Mouse (Mus musculus) neural tube, embryonic 14.5 days (tissue): Measurements from ENCODE around the gene Gm364. TPM values are rescaled to one million over a fixed set of nuclear protein-coding genes. Genes with fewer than 3 reads are reported as not detected.

Experiments used
- ATAC-seq: fragments of 200-750 bp; cut with Nextera tagmentation; 2 replicates; pipeline ENCODE4 v1.8.0; 2017; ENCODE audit warnings: low read depth, mild to moderate bottlenecking, moderate TSS enrichment, moderate library complexity
- H3K27ac ChIP-seq: fragments of 300-500 bp; sonication (generic); 2 replicates; pipeline ENCODE4 v1.5.1; 2014; ENCODE audit warnings: low read depth, mild to moderate bottlenecking, control low read depth, low read length, moderate library complexity, mixed read lengths
- H3K27me3 ChIP-seq: fragments of 300-500 bp; sonication (generic); 2 replicates; pipeline ENCODE4 v1.6.1; 2014; ENCODE audit warnings: low read length; ENCODE audit not compliant: control insufficient read depth, insufficient read depth
- H3K36me3 ChIP-seq: fragments of 300-500 bp; sonication (generic); 2 replicates; pipeline ENCODE4 v1.6.1; 2014; ENCODE audit warnings: low read length, mixed read lengths; ENCODE audit not compliant: control insufficient read depth, insufficient read depth
- H3K4me1 ChIP-seq: fragments of 300-500 bp; sonication (generic); 2 replicates; pipeline ENCODE4 v1.6.1; 2014; ENCODE audit warnings: low read length; ENCODE audit not compliant: control insufficient read depth, insufficient read depth
- H3K4me2 ChIP-seq: fragments of 300-500 bp; sonication (generic); 2 replicates; pipeline ENCODE4 v1.6.1; 2014; ENCODE audit warnings: mild to moderate bottlenecking, low read depth, low read length, control low read depth
- H3K4me3 ChIP-seq: fragments of 300-500 bp; sonication (generic); 2 replicates; pipeline ENCODE4 v1.5.1; 2014; ENCODE audit warnings: low read depth, low read length, control low read depth, mixed read lengths
- H3K9ac ChIP-seq: fragments of 300-500 bp; sonication (generic); replicated peaks from 2 replicates; pipeline ENCODE4 v1.6.1; 2014; ENCODE audit warnings: low read depth, mild to moderate bottlenecking, control low read depth, low read length, mixed read lengths
- H3K9me3 ChIP-seq: fragments of 300-500 bp; sonication (generic); 2 replicates; pipeline ENCODE4 v1.6.1; 2016; ENCODE audit warnings: low read length; ENCODE audit not compliant: control insufficient read depth
- WGBS: fragments of 180-500 bp; shearing (Covaris S2); extraction: QIAGEN DNeasy Blood & Tissue Kit; methylation state at CpG from one replicate; pipeline ENCODE4 v1.1.7; 2014; 5-methylcytosine and 5-hydroxymethylcytosine counted together
- polyA plus RNA-seq: library from polyadenylated mRNA; unstranded; fragments of >200 nt; fragmentation: Nextera tagmentation; extraction: Ambion mirVana; gene quantifications from 2 replicates; pipeline ENCODE4 v1.2.1, GENCODE M21; 2014

The Gm364 gene
- not detected in 2 replicates for polyA plus RNA-seq

DNA sequence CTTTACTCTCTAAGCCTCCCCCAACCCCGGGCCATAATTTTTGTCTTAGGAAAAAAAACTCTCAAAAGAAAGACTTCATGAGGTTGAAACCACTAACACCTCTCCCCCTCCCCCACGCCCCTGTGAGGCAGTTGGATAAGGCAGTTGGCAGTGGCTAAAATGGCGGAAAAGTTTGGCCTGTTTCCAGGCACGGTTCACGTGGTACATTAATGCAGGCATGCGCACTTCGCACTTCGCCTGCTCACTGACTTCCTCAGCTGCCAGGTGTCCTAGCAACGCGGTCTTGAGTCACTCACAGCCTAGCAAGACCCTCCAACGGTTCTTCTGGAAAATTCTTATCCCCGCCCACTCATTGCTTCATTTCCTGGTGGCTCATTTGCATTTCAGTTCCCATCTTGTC lies at the start of gene Gm364:
Gene Gm364 (plus strand): TSS at position 386 of the 400 bp plus-strand sequence.
- no peaks in the 10 kb centered on the region for H3K9me3 ChIP-seq
- H3K4me1 ChIP-seq = no peaks in the 10 kb centered on the region
- H3K4me3 ChIP-seq = no peak within 1 kb of the TSS
- ATAC-seq = no peak
- no peaks in the 10 kb centered on the region for H3K36me3 ChIP-seq
- 87% methylated on average over 12 of the region's 12 CpGs for WGBS
- H3K4me2 ChIP-seq = no peak within 1 kb of the TSS
- no peak within 1 kb of the TSS for H3K9ac ChIP-seq
- H3K27me3 ChIP-seq = no peaks in the 10 kb centered on the region
- no peak within 1 kb of the TSS for H3K27ac ChIP-seq

DNA sequence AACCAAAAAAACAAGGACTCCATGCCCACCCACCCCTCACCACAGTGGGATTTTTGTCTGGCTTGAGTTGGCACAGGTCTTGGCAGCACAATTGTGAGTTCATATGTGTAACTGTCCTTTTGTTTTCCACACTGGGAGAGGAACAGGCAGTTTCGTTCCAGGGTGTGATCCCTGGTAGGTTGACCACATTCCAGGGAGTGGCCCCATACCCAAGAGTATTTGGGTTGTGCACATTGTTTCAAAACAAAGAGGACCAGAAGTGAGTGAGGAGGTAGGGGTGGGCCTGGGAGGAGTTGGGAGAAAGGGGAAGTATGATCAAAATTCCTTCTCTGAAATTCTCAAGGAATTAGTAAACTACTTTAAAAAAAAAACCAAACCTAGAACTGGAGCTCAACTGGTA lies 49.6 kb upstream of the Gm364 start:
- Histone ChIP-seq H3K4me1 (no peaks in the 10 kb centered on the region), H3K4me2 (no peak overlapping the region), H3K36me3 (no peaks in the 10 kb centered on the region), H3K27me3 (no peaks in the 10 kb centered on the region), H3K27ac (no peak overlapping the region), H3K9me3 (no peaks in the 10 kb centered on the region), H3K9ac (no peak overlapping the region), H3K4me3 (no peak overlapping the region)
- 75% methylated on average over 1 of the region's 1 CpGs for WGBS
- no peak for ATAC-seq

DNA sequence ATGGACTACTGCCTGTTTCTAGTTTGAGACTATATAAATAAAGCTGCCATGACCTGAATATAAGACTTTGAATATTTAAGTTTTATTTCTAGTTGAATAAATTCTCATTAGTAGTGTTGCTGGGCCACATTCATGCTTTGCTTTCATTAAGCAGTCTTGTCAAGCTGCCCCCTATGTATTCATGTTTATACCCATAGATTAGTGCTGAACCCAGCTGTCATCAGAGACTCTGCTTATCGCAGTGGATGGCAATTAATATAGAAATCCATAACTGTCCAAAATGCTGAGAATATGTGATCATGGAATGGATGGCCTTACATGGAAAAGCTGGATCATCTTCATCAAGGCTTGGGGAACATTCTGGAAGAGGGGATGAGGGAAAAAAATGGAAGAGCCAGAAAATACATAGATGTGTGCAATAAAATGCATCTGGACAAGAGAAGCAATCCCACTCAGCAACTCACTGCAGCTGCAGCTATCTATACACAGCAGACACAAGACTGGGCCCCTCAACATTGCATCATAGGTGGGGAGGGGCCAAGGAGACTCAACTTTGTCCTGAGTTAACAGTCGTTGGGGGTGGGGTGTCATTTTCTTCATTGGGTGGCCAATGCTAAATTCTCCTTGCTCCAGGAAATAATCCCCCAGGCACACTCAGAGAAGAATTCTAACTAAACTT lies 43.9 kb upstream of the Gm364 start:
- no peak overlapping the region for H3K4me2 ChIP-seq
- H3K4me1 ChIP-seq = no peaks in the 10 kb centered on the region
- no peaks in the 10 kb centered on the region for H3K9me3 ChIP-seq
- no peaks in the 10 kb centered on the region for H3K27me3 ChIP-seq
- H3K27ac ChIP-seq = no peak overlapping the region
- H3K4me3 ChIP-seq = no peak overlapping the region
- H3K9ac ChIP-seq = no peak overlapping the region
- no peaks in the 10 kb centered on the region for H3K36me3 ChIP-seq
- ATAC-seq = no peak
- 67% methylated on average over 2 of the region's 2 CpGs for WGBS

- Histone ChIP-seq H3K27ac (no peak overlapping the region), H3K4me2 (no peak overlapping the region), H3K36me3 (no peaks in the 10 kb centered on the region), H3K9me3 (no peaks in the 10 kb centered on the region), H3K4me1 (no peaks in the 10 kb centered on the region), H3K9ac (no peak overlapping the region), H3K4me3 (no peak overlapping the region), H3K27me3 (no peaks in the 10 kb centered on the region)
- 81% methylated on average over 4 of the region's 4 CpGs for WGBS
- ATAC-seq = no peak
Measured at GRCm38 (mm10) chrX:57372965-57373364, 36.0 kb upstream of the Gm364 start.

DNA sequence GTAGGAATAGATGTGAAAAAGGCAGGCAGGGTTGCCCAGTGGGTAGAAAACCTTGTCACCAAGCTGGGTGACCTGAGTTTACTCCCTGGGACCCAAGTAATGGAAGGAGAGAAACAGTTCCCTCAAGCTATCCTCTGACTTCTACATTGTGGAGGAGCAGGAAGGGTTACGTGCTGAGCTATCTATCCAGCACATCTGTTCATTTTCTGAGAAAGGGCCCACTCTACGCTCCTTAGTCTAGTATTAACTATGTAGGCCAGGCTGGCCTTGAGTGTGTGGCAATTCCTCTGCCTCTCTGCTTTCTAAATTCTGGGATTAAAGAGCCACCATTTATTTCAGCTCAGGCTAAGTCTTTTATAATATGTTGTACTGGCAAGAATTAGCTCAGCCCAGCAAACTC lies 35.4 kb upstream of the Gm364 start:
- Histone ChIP-seq H3K4me1 (no peaks in the 10 kb centered on the region), H3K4me3 (no peak overlapping the region), H3K27ac (no peak overlapping the region), H3K9me3 (no peaks in the 10 kb centered on the region), H3K4me2 (no peak overlapping the region), H3K36me3 (0 out of 2 replicates have a peak, but pooled peaks cover 1% of the 10 kb centered on the region), H3K27me3 (no peaks in the 10 kb centered on the region), H3K9ac (no peak overlapping the region)
- 89% methylated on average over 2 of the region's 2 CpGs for WGBS
- ATAC-seq = no peak

DNA sequence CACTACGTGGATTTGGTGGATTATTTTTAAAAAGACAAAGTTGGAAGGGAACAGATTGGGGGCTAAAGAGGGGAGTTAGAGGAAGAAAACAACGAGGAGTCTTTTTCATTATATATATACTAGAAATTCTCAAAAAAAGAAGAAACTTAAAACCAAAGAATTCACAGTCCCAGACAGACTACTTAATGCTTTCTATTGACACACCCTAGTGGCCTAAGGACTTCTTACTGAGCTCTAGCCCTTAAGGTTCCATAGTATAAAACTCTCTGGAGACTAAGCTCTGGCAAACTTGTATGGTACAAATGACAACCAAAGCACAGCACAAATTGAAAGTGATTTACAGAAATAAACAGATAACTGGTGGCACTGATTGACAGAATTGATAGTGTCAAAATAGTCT lies 34.9 kb upstream of the Gm364 start:
- no peaks in the 10 kb centered on the region for H3K4me1 ChIP-seq
- WGBS = 90% methylated on average over 2 of the region's 2 CpGs
- no peak overlapping the region for H3K4me2 ChIP-seq
- H3K9me3 ChIP-seq = no peaks in the 10 kb centered on the region
- no peak for ATAC-seq
- H3K27me3 ChIP-seq = no peaks in the 10 kb centered on the region
- no peak overlapping the region for H3K9ac ChIP-seq
- H3K36me3 ChIP-seq = 0 out of 2 replicates have a peak, but pooled peaks cover 5% of the 10 kb centered on the region
- no peak overlapping the region for H3K27ac ChIP-seq
- no peak overlapping the region for H3K4me3 ChIP-seq

DNA sequence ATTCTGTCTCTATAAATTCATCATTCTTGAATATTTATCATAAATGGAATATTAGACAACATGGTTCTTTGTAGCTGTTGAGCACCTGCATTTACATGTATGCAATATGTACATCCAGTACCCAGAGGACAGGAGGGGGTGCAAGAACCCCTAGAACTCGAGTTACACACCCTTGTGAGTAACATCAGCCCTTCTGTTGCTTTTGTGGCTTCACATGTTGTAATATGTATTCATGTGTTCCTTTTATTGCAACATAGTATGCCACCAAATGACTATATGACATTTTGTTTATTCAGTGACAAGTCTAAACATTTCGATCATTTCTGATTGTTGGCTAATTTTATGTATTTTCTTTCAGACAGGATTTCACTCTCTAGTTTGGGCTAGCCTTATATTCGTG lies 31.9 kb upstream of the Gm364 start:
- Histone ChIP-seq H3K9me3 (no peaks in the 10 kb centered on the region), H3K27ac (no peak overlapping the region), H3K4me3 (no peak overlapping the region), H3K36me3 (0 out of 2 replicates have a peak, but pooled peaks cover 7% of the 10 kb centered on the region), H3K4me2 (no peak overlapping the region), H3K4me1 (no peaks in the 10 kb centered on the region), H3K9ac (no peak overlapping the region), H3K27me3 (no peaks in the 10 kb centered on the region)
- ATAC-seq = no peak
- WGBS = 92% methylated on average over 3 of the region's 3 CpGs

DNA sequence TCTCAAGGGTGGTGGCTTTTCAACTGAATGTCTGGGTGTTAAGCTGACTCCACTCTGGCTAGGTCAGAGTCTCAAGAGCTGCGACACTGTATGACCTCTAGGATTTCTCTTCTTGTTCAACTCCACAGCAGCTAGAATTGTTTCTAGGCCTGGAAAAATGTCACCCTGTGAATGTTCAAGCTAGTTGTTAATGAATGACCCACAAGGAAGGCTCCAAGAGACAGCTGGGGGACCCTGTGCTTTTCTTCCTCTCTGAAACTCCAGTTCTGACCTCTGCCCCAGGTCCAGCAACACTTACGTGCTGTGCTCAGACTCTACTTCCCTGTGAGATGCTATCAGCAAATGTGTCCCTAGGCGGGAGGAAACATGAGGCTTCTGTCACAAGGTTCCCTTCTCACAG lies 30.4 kb upstream of the Gm364 start:
- Histone ChIP-seq H3K9ac (no peak overlapping the region), H3K4me2 (no peak overlapping the region), H3K9me3 (no peaks in the 10 kb centered on the region), H3K4me1 (no peaks in the 10 kb centered on the region), H3K4me3 (no peak overlapping the region), H3K36me3 (peaks cover 9% of the 10 kb centered on the region; the same call in 1 of the 2 replicates), H3K27me3 (no peaks in the 10 kb centered on the region), H3K27ac (no peak overlapping the region)
- WGBS = 88% methylated on average over 3 of the region's 3 CpGs
- no peak for ATAC-seq

GRCm38 (mm10) chrX:57380915-57381314 lies 28.0 kb upstream of the Gm364 start:
- peaks cover 15% of the 10 kb centered on the region; the same call in 1 of the 2 replicates for H3K36me3 ChIP-seq
- no peak; the same call in 1 of the 2 replicates for ATAC-seq
- no peak overlapping the region for H3K4me2 ChIP-seq
- H3K4me3 ChIP-seq = no peak overlapping the region
- no peak overlapping the region for H3K9ac ChIP-seq
- H3K4me1 ChIP-seq = no peaks in the 10 kb centered on the region
- no peaks in the 10 kb centered on the region for H3K9me3 ChIP-seq
- no peaks in the 10 kb centered on the region for H3K27me3 ChIP-seq
- WGBS = 67% methylated on average over 5 of the region's 5 CpGs
- H3K27ac ChIP-seq = no peak overlapping the region
